Mouse (Mus musculus): Measurements from ENCODE around the gene Ap1s1. TPM values are rescaled to one million over a fixed set of nuclear protein-coding genes. Genes with fewer than 3 reads are reported as not detected.

The Ap1s1 gene
- total and polyA plus RNA-seq, 3 experiments: 154 to 218 (median 211) TPM

- no peak for TF ChIP-seq POLR2A (IDR thresholded peaks at IDR 0.05; ENCODE audit: control insufficient read depth in 1 of 2, insufficient read depth in 1 of 2, low read depth in 1 of 2, low read length in 2 of 2, poor library complexity in 1 of 2)
- no peak for TF ChIP-seq UBTF (IDR thresholded peaks at IDR 0.05; ENCODE audit: borderline replicate concordance, insufficient read depth, low read depth, low read length)
- TF ChIP-seq GATA1 (IDR thresholded peaks at IDR 0.05; ENCODE audit: low read depth, low read length): no peak
- TF ChIP-seq MYC (IDR thresholded peaks at IDR 0.05; ENCODE audit: low read depth, low read length): no peak
- TF ChIP-seq RCOR1 (IDR thresholded peaks at IDR 0.05; ENCODE audit: low read depth, low read length): no peak
- no peak for DNase-seq (ENCODE audit: low read depth, low spot score)
- H3K9ac ChIP-seq (ENCODE audit: control insufficient read depth, low read depth, low read length, poor library complexity, severe bottlenecking): no peak overlapping the region
- H3K36me3 ChIP-seq (ENCODE audit: control insufficient read depth in 1 of 2, insufficient read depth in 2 of 2, low read length in 2 of 2): peaks cover 0 to 4% of the 10 kb centered on the region in 2 experiments; a peak in 2 of 4 replicates
- H3K79me2 ChIP-seq (ENCODE audit: control insufficient read depth, insufficient read depth, low read length, poor library complexity): no peaks in the 10 kb centered on the region; the same call in 1 of the 2 replicates
- H3K27me3 ChIP-seq (ENCODE audit: control insufficient read depth in 1 of 2, insufficient read depth in 2 of 2, low read length in 2 of 2): no peaks in the 10 kb centered on the region; a peak in 1 of 4 replicates
- no peaks in the 10 kb centered on the region for H3K9me3 ChIP-seq (replicated peaks; ENCODE audit: insufficient read depth, low read length)
- no peak overlapping the region for H3K27ac ChIP-seq (ENCODE audit: control insufficient read depth, low read depth, low read length)
- peaks cover 3 to 13% of the 10 kb centered on the region in 2 experiments; a peak in 2 of 4 replicates for H3K4me1 ChIP-seq (ENCODE audit: control insufficient read depth in 1 of 2, insufficient read depth in 2 of 2, low read length in 2 of 2)
- no peak overlapping the region for H3K4me3 ChIP-seq (ENCODE audit: control insufficient read depth in 1 of 2, insufficient read depth in 1 of 2, low read depth in 2 of 2, low read length in 2 of 2)
These were observed 15.5 kb downstream of the Ap1s1 start for GRCm38 (mm10) chr5:137030416-137030810.

- H3K9me3 ChIP-seq (replicated peaks; ENCODE audit: insufficient read depth, low read length): no peaks in the 10 kb centered on the region
- no peak overlapping the region for H3K27ac ChIP-seq (ENCODE audit: control insufficient read depth, low read depth, low read length)
- H3K36me3 ChIP-seq (ENCODE audit: control insufficient read depth in 1 of 2, insufficient read depth in 2 of 2, low read length in 2 of 2): peaks cover 0 to 6% of the 10 kb centered on the region in 2 experiments; a peak in 2 of 4 replicates
- peak; percentile 94 for DNase-seq (ENCODE audit: low read depth, low spot score)
- H3K9ac ChIP-seq (ENCODE audit: control insufficient read depth, low read depth, low read length, poor library complexity, severe bottlenecking): peak overlapping the region; percentile 5
- no peaks in the 10 kb centered on the region; the same call in 1 of the 2 replicates for H3K79me2 ChIP-seq (ENCODE audit: control insufficient read depth, insufficient read depth, low read length, poor library complexity)
- H3K4me1 ChIP-seq (ENCODE audit: control insufficient read depth in 1 of 2, insufficient read depth in 2 of 2, low read length in 2 of 2): peaks cover 3 to 13% of the 10 kb centered on the region in 2 experiments; a peak in 2 of 4 replicates
- no peaks in the 10 kb centered on the region; a peak in 1 of 4 replicates for H3K27me3 ChIP-seq (ENCODE audit: control insufficient read depth in 1 of 2, insufficient read depth in 2 of 2, low read length in 2 of 2)
- peak overlapping the region; percentile 46 to 65 for H3K4me3 ChIP-seq (ENCODE audit: control insufficient read depth in 1 of 2, insufficient read depth in 1 of 2, low read depth in 2 of 2, low read length in 2 of 2)
- 0 out of 2 replicates have a peak, but pooled peaks have one; percentile 10 for TF ChIP-seq RCOR1 (IDR thresholded peaks at IDR 0.05; ENCODE audit: low read depth, low read length)
- TF ChIP-seq ZKSCAN1 (IDR thresholded peaks at IDR 0.05; ENCODE audit: low read depth, low read length): no peak
- TF ChIP-seq CHD1 (IDR thresholded peaks at IDR 0.05; ENCODE audit: low read depth, low read length): no peak
- TF ChIP-seq USF1 (IDR thresholded peaks at IDR 0.05; ENCODE audit: low read depth, low read length): peak; percentile 97
- TF ChIP-seq NELFE (IDR thresholded peaks at IDR 0.05; ENCODE audit: low read depth, low read length): peak; percentile 36
- TF ChIP-seq MEF2A (IDR thresholded peaks at IDR 0.05; ENCODE audit: extremely low read depth, insufficient replicate concordance, low read depth, low read length, poor library complexity, severe bottlenecking): no peak
- no peak; the same call in 1 of the 2 replicates for TF ChIP-seq KAT2A (conservative IDR thresholded peaks at IDR 0.05; ENCODE audit: low read depth, low read length)
- TF ChIP-seq TCF12 (IDR thresholded peaks at IDR 0.05; ENCODE audit: low read depth, low read length): 0 out of 2 replicates have a peak, but pooled peaks have one; percentile 9
- TF ChIP-seq BHLHE40 (IDR thresholded peaks at IDR 0.05; ENCODE audit: borderline replicate concordance, low read depth, low read length): peak; percentile 82
- TF ChIP-seq TBP (IDR thresholded peaks at IDR 0.05; ENCODE audit: low read depth, low read length): peak; percentile 67; the same call in 1 of the 2 replicates
- TF ChIP-seq USF2 (IDR thresholded peaks at IDR 0.05; ENCODE audit: borderline replicate concordance in 1 of 2, insufficient read depth in 1 of 2, low read depth in 1 of 2, low read length in 2 of 2): peak in 1 of 2 experiments; percentile 79; a peak in 2 of 4 replicates
- TF ChIP-seq MAX (IDR thresholded peaks at IDR 0.05; ENCODE audit: low read length): peak; percentile 89
- TF ChIP-seq ZMIZ1 (IDR thresholded peaks at IDR 0.05; ENCODE audit: low read depth, low read length): no peak
- TF ChIP-seq NRF1 (IDR thresholded peaks at IDR 0.05; ENCODE audit: insufficient read depth, low read depth, low read length, poor library complexity, severe bottlenecking): peak; percentile 84
- TF ChIP-seq CHD2 (IDR thresholded peaks at IDR 0.05; ENCODE audit: low read length): no peak
- TF ChIP-seq SIN3A (IDR thresholded peaks at IDR 0.05; ENCODE audit: low read length): peak; percentile 99
- TF ChIP-seq ETS1 (IDR thresholded peaks at IDR 0.05; ENCODE audit: low read depth, low read length): peak; percentile 62; the same call in 1 of the 2 replicates
- TF ChIP-seq GATA1 (IDR thresholded peaks at IDR 0.05; ENCODE audit: low read depth, low read length): no peak
- no peak for TF ChIP-seq UBTF (IDR thresholded peaks at IDR 0.05; ENCODE audit: borderline replicate concordance, insufficient read depth, low read depth, low read length)
- 0 out of 2 replicates have a peak, but pooled peaks have one; percentile 37 for TF ChIP-seq ELF1 (IDR thresholded peaks at IDR 0.05; ENCODE audit: low read depth, low read length)
- no peak for TF ChIP-seq POLR2AphosphoS2 (IDR thresholded peaks at IDR 0.05; ENCODE audit: low read length)
- TF ChIP-seq EP300 (IDR thresholded peaks at IDR 0.05; ENCODE audit: low read depth in 1 of 2, low read length in 2 of 2): no peak
- 0 out of 2 replicates have a peak, but pooled peaks have one; percentile 25 for TF ChIP-seq ZC3H11A (IDR thresholded peaks at IDR 0.05; ENCODE audit: low read depth, low read length)
- TF ChIP-seq RAD21 (IDR thresholded peaks at IDR 0.05; ENCODE audit: low read depth, low read length): no peak
- TF ChIP-seq MYC (IDR thresholded peaks at IDR 0.05; ENCODE audit: low read depth, low read length): no peak
- TF ChIP-seq MAZ (IDR thresholded peaks at IDR 0.05; ENCODE audit: low read depth, low read length): peak; percentile 61; the same call in 1 of the 2 replicates
These were observed 16.1 kb downstream of the Ap1s1 start for GRCm38 (mm10) chr5:137029643-137030415.
